Mouse (Mus musculus): ENCODE results near the gene Hagh.

GRCm38 (mm10) chr17:24877336-24878116 lies 37.6 kb downstream of the Hagh start:
- TF ChIP-seq CTCF (IDR thresholded peaks at IDR 0.05; ENCODE audit: borderline replicate concordance, insufficient read depth, low read depth, low read length), result no peak
- no peak for TF ChIP-seq POLR2A (IDR thresholded peaks at IDR 0.05; ENCODE audit: borderline replicate concordance, insufficient read depth, low read length)
